Mouse (Mus musculus) adrenal gland (tissue): Measurements from ENCODE around the gene Spon1.

Experiments used
- intact Hi-C: fragments of 180-260 bp; cut with DNase I; formaldehyde crosslinking; loops from one replicate; pipeline ENCODE4 v1.15.1; 2025

Spon1 gene

DNA sequence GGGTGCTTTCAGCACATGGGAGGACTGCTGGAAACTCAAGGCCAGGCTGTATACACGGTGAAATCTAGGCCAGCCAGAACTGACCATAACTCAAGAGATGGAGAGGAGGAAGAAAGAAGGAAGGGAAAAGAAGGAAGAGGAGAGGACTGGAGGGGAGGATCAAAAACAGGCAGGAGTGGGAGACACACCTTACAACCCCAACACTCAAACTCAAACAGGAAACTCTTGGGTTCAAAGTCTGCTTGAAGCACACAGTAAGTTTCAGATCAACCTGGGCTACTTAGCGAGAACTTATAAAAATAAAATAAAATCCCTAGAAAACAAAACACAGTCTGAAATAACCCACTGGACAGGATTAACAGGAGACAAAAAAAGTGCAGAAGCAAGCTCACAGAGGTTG is 280.0 kb downstream of the Spon1 start:
- intact Hi-C loops: no loop called here

GRCm38 (mm10) chr7:114053720-114054119 is 287.9 kb downstream of the Spon1 start:
- intact Hi-C loops: no loop called here

- intact Hi-C loops: no loop called here
Observed at GRCm38 (mm10) chr7:114058166-114058565, 292.4 kb downstream of the Spon1 start.

GRCm38 (mm10) chr7:114058927-114059441 is 293.2 kb downstream of the Spon1 start:
- intact Hi-C loops: no loop called here

- intact Hi-C loops: no loop called here
Observed at GRCm38 (mm10) chr7:114060445-114060844, 294.6 kb downstream of the Spon1 start.

DNA sequence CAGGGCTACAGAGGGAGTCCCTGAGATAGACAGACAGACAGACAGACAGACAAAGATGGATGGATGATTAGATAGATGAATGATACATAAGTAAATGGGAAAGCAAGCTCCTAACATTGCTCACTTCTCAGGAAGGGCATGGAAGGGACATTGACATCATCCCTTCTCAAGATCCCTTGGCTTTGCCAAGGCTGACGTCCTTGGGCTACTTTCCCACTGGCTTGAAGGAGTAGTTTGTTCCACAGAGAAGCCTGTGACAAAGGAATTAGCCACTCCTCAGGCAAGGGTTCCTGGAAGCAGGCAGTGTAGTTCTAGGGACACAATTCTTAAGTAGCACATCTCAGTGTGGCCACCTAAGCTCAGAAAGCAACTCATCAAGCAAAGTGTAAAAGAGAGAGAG is 296.7 kb downstream of the Spon1 start:
- intact Hi-C loops: no loop called here

- intact Hi-C loops: no loop called here
Observed at GRCm38 (mm10) chr7:114063534-114063933, 297.7 kb downstream of the Spon1 start.

DNA sequence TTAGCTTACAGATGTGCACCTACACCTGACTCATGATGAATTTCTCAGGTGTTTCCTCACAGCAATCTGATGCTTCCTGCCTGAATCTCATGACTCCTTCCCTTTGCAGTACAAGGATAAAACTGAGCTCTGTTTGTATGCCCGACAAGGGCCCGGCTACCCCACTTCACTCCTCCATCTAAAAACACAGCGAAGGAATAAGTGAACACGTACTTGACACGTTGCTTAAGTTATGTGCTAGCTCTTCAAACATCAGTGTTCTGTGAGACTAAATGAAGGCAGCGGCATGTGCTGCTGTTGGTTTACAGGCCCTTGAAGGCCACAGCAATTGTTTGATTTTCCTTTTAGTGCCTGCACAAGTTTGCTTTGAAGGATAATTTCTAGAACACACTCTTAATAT is 298.2 kb downstream of the Spon1 start:
- intact Hi-C loops: no loop called here

- intact Hi-C loops: loop anchor here (2.0 to 5.0 kb wide), 2 partner anchors 52 to 149 kb away; partner anchors contain the start of gene Rras2
Observed at GRCm38 (mm10) chr7:114065407-114066185, 299.8 kb downstream of the Spon1 start.

DNA sequence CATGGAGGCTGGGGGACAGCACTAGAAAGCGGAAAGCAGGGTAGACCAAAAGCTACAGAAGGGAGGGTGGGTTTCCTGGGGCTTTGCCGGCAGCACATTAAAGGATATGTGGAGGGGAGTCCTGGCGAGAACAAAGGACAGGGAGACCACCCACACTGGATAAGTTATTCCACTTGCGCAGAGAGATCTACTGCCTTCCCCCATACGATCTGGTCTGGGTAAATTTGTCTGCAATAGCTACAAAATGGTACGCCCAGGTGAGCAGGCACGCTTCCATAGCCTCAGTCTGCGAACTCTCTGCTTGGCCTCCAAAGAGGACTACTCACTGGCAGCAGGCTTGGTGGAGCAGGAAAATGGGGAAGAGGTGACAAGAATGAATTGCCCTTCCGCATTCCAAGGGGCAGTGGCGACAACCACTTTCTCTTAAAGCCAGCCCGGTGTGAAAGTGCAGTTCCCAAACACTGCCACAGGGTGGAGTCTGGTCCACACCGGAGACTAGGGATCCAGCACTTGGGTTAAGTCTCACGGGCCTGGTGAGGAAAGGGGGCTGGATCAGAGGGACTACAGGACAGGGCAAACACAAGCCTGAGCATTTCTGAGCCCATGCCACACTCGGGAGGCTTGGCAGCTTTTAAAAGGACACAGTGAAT is 300.9 kb downstream of the Spon1 start:
- intact Hi-C loops: loop anchor here (2.0 to 5.0 kb wide), 2 partner anchors 51 to 148 kb away; partner anchors contain the start of gene Rras2

DNA sequence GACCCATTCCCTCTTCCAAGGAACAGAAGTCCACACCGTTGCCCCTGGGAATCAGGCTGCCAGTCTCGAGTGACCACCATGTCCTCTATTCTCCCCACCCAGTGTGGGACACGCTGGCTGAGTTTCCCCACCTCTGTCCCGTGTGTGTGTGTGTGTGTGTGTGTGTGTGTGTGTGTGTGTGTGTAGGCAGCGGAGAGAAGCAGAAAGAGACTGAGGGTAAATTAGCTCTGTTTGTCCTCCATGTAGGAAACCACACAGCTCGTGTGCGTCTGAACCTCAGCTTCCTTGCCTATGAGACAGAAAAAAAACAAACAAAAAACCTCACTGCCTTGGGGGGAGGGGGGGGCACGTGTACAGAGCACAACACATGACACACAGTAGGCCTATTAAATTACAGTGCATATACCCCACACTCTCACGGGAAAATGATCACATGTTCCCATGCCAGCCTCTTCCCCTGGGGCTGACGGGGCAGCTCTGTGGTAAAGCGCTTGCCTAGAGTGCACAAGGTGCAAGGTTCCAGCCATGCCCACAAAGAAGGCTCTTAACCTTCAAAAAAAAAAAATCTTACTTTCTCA is 303.2 kb downstream of the Spon1 start:
- intact Hi-C loops: loop anchor here (5.0 kb wide), 1 partner anchor 48 kb away; the partner anchor contains the start of gene Rras2

DNA sequence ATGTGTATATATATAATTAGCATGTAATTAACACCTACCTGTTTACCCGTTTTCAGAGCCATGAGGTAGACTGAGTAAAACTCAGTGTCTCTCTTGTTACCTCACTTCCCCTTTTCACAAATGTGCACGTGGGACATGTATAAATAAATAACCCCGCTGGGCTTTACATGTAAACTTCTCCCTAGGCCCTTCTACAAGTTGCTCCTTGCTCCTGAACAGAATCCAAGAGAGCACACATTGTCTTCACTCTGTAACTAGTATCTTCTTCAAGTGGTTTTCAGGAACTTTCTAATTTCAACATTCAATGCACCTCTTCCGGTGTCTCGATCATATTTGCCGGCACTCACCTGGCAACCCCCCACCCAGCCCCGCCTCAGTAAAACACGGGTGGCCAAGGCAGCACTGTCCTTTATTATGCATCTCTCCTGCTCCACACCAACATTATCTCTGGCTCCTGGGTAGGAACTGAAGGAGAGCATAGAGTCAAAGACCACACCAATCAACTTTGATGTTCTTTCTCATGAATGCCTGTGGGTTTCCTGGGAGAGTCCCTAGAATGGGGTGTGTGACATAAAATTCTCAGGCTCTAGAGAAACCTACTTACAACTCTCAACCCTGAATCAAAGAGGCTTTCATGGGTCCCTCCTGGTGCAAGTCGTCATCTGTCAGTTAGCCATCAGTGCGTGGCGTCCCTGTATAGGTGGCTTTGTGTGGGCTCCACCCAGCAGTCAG is 304.1 kb downstream of the Spon1 start:
- intact Hi-C loops: loop anchor here (5.0 kb wide), 1 partner anchor 47 kb away; the partner anchor contains the start of gene Rras2

- intact Hi-C loops: no loop called here
Observed at GRCm38 (mm10) chr7:114070458-114070840, 304.7 kb downstream of the Spon1 start.

- intact Hi-C loops: no loop called here
Observed at GRCm38 (mm10) chr7:114071395-114071794, 305.6 kb downstream of the Spon1 start.

- intact Hi-C loops: no loop called here
Observed at GRCm38 (mm10) chr7:114071851-114072616, 306.2 kb downstream of the Spon1 start.

DNA sequence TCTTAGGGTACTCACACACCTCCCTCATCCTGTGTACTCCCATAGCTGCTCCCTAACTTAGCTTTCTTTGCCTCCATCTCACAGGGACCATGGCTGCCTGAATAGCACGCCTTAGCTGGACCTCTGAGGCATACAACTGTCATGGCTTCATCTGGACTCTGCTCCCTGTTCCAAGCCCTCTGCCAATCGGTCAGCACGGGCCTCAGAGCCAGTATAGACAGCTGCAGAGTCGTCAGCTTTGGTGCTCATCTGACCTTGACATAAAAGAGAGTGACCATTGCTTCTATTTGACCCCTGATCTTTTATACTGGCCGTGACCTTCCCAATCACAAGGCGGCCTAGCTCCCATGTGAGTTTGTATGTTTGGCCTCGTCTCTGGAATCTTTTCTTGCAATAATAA is 308.3 kb downstream of the Spon1 start:
- intact Hi-C loops: no loop called here

DNA sequence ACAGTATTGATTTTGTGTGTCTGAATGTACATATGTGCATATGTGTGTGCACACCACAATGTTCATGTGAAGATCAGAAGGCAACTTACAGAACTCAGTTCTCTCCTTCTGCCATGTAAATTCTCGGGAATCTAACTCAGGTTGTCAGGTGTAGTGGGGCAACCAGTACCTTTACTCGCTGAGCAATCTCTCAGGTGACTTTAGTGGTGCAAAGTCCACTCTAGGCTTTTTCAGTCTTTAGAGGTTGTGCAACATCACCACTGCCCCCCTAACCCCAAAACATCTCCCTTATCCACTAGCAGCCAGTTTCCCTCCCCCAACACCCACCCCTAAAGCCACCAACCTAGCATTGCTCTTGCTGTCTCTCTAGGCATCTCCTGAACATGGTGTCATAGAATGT is 308.8 kb downstream of the Spon1 start:
- intact Hi-C loops: no loop called here

DNA sequence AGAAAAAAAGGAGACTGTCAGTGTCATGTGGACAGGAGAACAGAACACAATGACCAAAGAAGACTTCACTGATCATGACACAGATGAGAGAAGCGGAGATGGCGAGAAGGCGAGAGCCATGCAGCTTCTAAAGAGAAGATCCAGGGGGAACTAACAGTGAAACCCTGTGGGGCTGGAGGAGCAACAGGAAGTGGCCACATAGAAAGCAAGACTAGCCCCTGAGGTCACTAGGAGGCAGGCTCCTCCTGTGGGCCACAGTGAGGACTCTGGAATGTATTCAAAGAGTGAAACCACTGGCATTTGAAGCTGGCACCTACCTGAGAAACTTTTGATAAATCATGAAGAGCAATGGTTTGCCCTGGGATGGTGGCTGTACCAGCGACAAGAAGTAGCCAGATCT is 313.5 kb downstream of the Spon1 start:
- intact Hi-C loops: no loop called here

GRCm38 (mm10) chr7:114080250-114080649 is 314.5 kb downstream of the Spon1 start:
- intact Hi-C loops: no loop called here

GRCm38 (mm10) chr7:114081633-114082420 is 316.0 kb downstream of the Spon1 start:
- intact Hi-C loops: no loop called here
